Comparison of ENCODE assay signal across 19 mouse cellular contexts in the genomic region with DNA sequence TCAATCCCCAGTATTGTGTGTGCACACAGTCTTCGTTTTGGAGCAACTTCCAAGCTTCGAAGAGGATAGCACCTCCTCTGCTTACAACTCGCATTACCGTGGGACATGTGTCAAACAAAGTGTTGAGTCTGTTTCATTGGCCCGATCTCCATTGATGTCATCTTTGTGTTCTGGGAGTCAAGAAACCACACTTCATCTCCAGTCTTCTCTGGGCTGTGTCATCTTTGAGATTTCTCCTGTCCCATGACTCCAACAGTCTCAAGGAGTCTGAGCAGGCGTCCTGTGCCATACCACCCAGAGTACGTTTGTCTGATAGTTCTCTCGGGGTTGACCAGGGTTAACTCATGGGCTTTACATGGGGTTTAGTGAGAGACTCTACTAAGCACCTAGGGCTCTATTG.
DNase-seq lines count a peak whose midpoint lies in the region; TF ChIP-seq lines count a peak whose summit lies in the region.
"Had no signal": no experiment of that assay in that cellular context is flagged by ENCODE, and none has a peak within 500 bp of the region (broad histone marks: within the 10 kb centered on the region; RNA-seq: fewer than 3 reads in every experiment).

No protein-coding gene starts in this region.

- H3K4me1 ChIP-seq in testis, adult 2 months (ENCODE audit: control insufficient read depth, insufficient read depth, low read length) = peaks cover 5% of the 10 kb centered on the region; the same call in 1 of the 2 replicates

- no peak for TF ChIP-seq CTCF in testis, adult 2 months (IDR thresholded peaks at IDR 0.05; ENCODE audit: control insufficient read depth, insufficient read depth, insufficient replicate concordance, low read depth, low read length)

- no peak overlapping the region for H3K27ac ChIP-seq in testis, adult 2 months (ENCODE audit: control insufficient read depth, insufficient read depth, low read depth, low read length)

- intact Hi-C loops in heart, postnatal 36 days (cut with DNase I) = no loop called here

- no peaks in the 10 kb centered on the region for H3K36me3 ChIP-seq in testis, adult 2 months (ENCODE audit: control insufficient read depth, insufficient read depth, low read length)
- H3K36me3 ChIP-seq: G1E had no signal

- peak overlapping the region; percentile 10 for H3K4me3 ChIP-seq in testis, adult 2 months (ENCODE audit: control insufficient read depth, low read depth, low read length)

- DNase-seq in heart, adult 11 months = peak; percentile 65
- no peak for DNase-seq in heart, postnatal 36 days
- DNase-seq in testis, postnatal 10 days (ENCODE audit: low spot score) = no peak
- DNase-seq in adipocyte (ENCODE audit: low spot score) = peak; percentile 96
- no peak for DNase-seq in left cerebral cortex, adult 11 months (ENCODE audit: low spot score)
- DNase-seq: adrenal gland, adult 2 months; adrenal gland, adult 8-10 months; adrenal gland, postnatal 10 days; adrenal gland, postnatal 25 days; adrenal gland, postnatal 36 days; B cell, adult 2 months; cerebellum, adult 11 months; cerebellum, adult 11-12 months; cerebellum, adult 18-20 months; cerebellum, adult 2 months had no signal

- TF ChIP-seq POLR2A in testis, adult 2 months (IDR thresholded peaks at IDR 0.05; ENCODE audit: control insufficient read depth, low read depth, low read length) = no peak

- H3K27me3 ChIP-seq in testis, adult 2 months (ENCODE audit: control insufficient read depth, insufficient read depth, low read length) = no peaks in the 10 kb centered on the region
- H3K27me3 ChIP-seq: CH12.LX, Patski had no signal

Comparison
In these comparisons a context has a peak if more than half of its experiments do, and no peak if none do; other contexts are left out.
1. DNase-seq: peak in heart, adult 11 months (single experiment) and adipocyte (single experiment); none in heart, postnatal 36 days (0 of 2), testis, postnatal 10 days (single experiment) and left cerebral cortex, adult 11 months (single experiment).